Comparison of ENCODE assay signal across 9 mouse cellular contexts in the genomic region with DNA sequence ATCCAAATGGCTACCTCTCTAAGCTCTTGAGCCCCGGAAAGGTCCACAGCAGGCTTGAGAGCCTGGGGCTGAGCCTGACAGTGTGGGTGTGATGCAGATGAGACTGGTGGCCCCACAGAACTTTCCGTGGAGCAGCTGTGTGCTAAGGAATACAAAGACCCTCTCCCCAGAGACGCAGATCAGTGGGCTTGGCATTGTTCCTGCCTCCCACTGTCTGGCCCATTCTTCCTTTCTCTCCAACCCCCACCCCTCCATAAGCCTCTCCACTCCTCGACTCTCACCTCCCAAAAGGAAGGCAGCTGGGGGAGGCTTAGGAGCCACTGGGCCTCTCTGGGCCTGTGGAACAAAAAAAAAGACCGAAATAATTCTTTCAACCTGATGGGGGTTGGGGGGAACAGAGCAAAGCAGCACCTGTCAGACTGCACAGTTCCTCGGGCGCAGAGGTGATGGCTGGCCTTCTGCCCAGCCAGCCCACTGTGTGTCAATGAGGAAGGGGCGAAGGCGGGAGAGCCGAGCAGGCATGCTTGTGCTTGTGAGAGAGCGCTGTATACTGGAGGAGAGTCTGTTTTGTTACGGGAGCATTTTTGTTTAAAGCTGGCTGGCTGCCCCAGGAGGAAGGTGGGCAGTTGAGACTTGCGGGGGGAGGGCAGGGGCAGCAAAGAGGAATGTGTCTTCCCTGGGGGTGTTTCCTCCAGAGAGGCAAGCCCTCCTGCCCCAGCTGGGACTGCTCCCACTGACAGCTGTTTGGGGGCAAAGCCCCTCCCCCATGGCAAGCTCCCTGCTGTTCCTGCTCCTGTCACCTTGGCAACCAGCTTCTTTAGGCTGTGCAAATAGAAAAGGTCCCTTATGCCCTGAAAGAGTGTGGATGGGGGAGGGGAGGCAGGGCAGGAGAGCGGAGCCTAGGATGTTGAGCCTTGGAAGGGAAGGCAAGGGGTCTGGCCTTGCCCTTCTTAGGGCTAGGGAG. TPM values are rescaled to one million over a fixed set of nuclear protein-coding genes. Genes with fewer than 3 reads are reported as not detected.
DNase-seq lines count a peak whose midpoint lies in the region; ATAC-seq and TF ChIP-seq lines count a peak whose summit lies in the region.
"Had no signal": no experiment of that assay in that cellular context is flagged by ENCODE, and none has a peak within 500 bp of the region (broad histone marks: within the 10 kb centered on the region; RNA-seq: fewer than 3 reads in every experiment).

No protein-coding gene starts in this region.

- WGBS in heart, embryonic 16.5 days: 32% methylated on average over 14 of the region's 14 CpGs
- 17% methylated on average over 14 of the region's 14 CpGs for WGBS in intestine, embryonic 15.5 days
- WGBS in liver, postnatal 0 days (ENCODE audit: insufficient replicate concordance): 55% methylated on average over 14 of the region's 14 CpGs

- no peak for DNase-seq in heart, postnatal 25 days (ENCODE audit: low spot score)
- peak; percentile 97 for DNase-seq in embryo, embryonic 10.5 days (ENCODE audit: low spot score)
- no peak for DNase-seq in liver, postnatal 0 days
- DNase-seq in right cerebral cortex, postnatal 10 days (ENCODE audit: low spot score in 2 of 2): peak; percentile 87 to 89
- DNase-seq in spleen, postnatal 14 days (ENCODE audit: low spot score in 2 of 2): no peak
- no peak for DNase-seq in gastrocnemius, adult 2 months

- intact Hi-C loops in heart, postnatal 25 days (cut with DNase I): no loop called here
- intact Hi-C loops in gastrocnemius, adult 2 months (cut with DNase I): no loop called here

- no peaks in the 10 kb centered on the region for H3K36me3 ChIP-seq in heart, embryonic 16.5 days (ENCODE audit: control insufficient read depth, insufficient read depth)
- H3K36me3 ChIP-seq in intestine, embryonic 15.5 days: no peaks in the 10 kb centered on the region
- H3K36me3 ChIP-seq in liver, postnatal 0 days (replicated peaks; ENCODE audit: insufficient read depth, low read length): no peaks in the 10 kb centered on the region
- H3K36me3 ChIP-seq: G1E had no signal

- H3K4me1 ChIP-seq in heart, embryonic 16.5 days (ENCODE audit: control insufficient read depth, insufficient read depth, low read length): peaks cover 20% of the 10 kb centered on the region
- H3K4me1 ChIP-seq in intestine, embryonic 15.5 days (replicated peaks): peaks cover 40% of the 10 kb centered on the region
- H3K4me1 ChIP-seq in liver, postnatal 0 days (ENCODE audit: insufficient read depth): peaks cover 27% of the 10 kb centered on the region

- peaks cover 3% of the 10 kb centered on the region for H3K27me3 ChIP-seq in heart, embryonic 16.5 days (ENCODE audit: control insufficient read depth, insufficient read depth, low read length)
- H3K27me3 ChIP-seq in intestine, embryonic 15.5 days (replicated peaks): no peaks in the 10 kb centered on the region
- no peaks in the 10 kb centered on the region for H3K27me3 ChIP-seq in liver, postnatal 0 days (ENCODE audit: insufficient read depth, low read length)

- no peak overlapping the region for H3K4me3 ChIP-seq in heart, embryonic 16.5 days (ENCODE audit: low read length)
- H3K4me3 ChIP-seq in intestine, embryonic 15.5 days (replicated peaks): no peak overlapping the region
- H3K4me3 ChIP-seq in liver, postnatal 0 days (ENCODE audit: low read depth, low read length): no peak overlapping the region
- H3K4me3 ChIP-seq in gastrocnemius, adult 2 months: no peak overlapping the region

- no peak overlapping the region for H3K9ac ChIP-seq in heart, embryonic 16.5 days (ENCODE audit: low read length)
- no peak overlapping the region for H3K9ac ChIP-seq in intestine, embryonic 15.5 days
- 0 out of 2 replicates have a peak overlapping the region, but pooled peaks have one; percentile 16 for H3K9ac ChIP-seq in liver, postnatal 0 days (replicated peaks)

- ATAC-seq in heart, embryonic 16.5 days (replicated peaks; ENCODE audit: extremely low read depth, insufficient read depth, low FRiP score): 0 out of 2 replicates have a peak, but pooled peaks have one; percentile 3
- peak; percentile 64 for ATAC-seq in intestine, embryonic 15.5 days
- ATAC-seq in liver, postnatal 0 days: no peak

- no peaks in the 10 kb centered on the region for H3K9me3 ChIP-seq in heart, embryonic 16.5 days (replicated peaks; ENCODE audit: control insufficient read depth, low read length)
- H3K9me3 ChIP-seq in intestine, embryonic 15.5 days: no peaks in the 10 kb centered on the region
- no peaks in the 10 kb centered on the region for H3K9me3 ChIP-seq in liver, postnatal 0 days (ENCODE audit: low read length)
- H3K9me3 ChIP-seq: G1E had no signal

- H3K27ac ChIP-seq in heart, embryonic 16.5 days (ENCODE audit: low read length): no peak overlapping the region
- H3K27ac ChIP-seq in intestine, embryonic 15.5 days: peak overlapping the region; percentile 60
- no peak overlapping the region for H3K27ac ChIP-seq in liver, postnatal 0 days (ENCODE audit: low read depth)
- no peak overlapping the region for H3K27ac ChIP-seq in gastrocnemius, adult 2 months

- H3K4me2 ChIP-seq in heart, embryonic 16.5 days (ENCODE audit: low read depth, low read length): no peak overlapping the region
- peak overlapping the region; percentile 6 for H3K4me2 ChIP-seq in intestine, embryonic 15.5 days (replicated peaks)
- H3K4me2 ChIP-seq in liver, postnatal 0 days (ENCODE audit: low read depth, low read length): no peak overlapping the region

- TF ChIP-seq CTCF in liver, postnatal 0 days (IDR thresholded peaks at IDR 0.05; ENCODE audit: low read depth): no peak
- no peak for TF ChIP-seq CTCF in gastrocnemius, adult 2 months (IDR thresholded peaks at IDR 0.05)

- no peak for TF ChIP-seq EP300 in liver, postnatal 0 days (IDR thresholded peaks at IDR 0.05; ENCODE audit: low read depth)

RNA-seq across cellular contexts. Expression of a gene that starts 39.6 kb away (rescaled TPM):
- polyA plus RNA-seq in heart, embryonic 16.5 days (2015; fragmentation: Nextera tagmentation; extraction: Ambion mirVana): 0.04 and 0.11 TPM in 2 replicates
- total RNA-seq in heart, postnatal 25 days (2021): under 1 TPM in 1 of 2 experiments, not detected in 1; 0.14 TPM
- 0.08 and 0.13 TPM in 2 replicates for polyA plus RNA-seq in intestine, embryonic 15.5 days (2015; fragmentation: Nextera tagmentation; extraction: Ambion mirVana)
- polyA plus RNA-seq in liver, postnatal 0 days (2015; fragmentation: Nextera tagmentation; extraction: Ambion mirVana): not detected in 2 replicates
- under 1 TPM; 0.10 to 0.14 TPM for total RNA-seq in gastrocnemius, adult 2 months (2021)
- polyA plus RNA-seq: G1E had no signal

Comparison
In these comparisons a context has a peak if more than half of its experiments do, and no peak if none do; other contexts are left out.
1. DNase-seq: peak in embryo, embryonic 10.5 days (single experiment) and right cerebral cortex, postnatal 10 days (2 of 2); none in heart, postnatal 25 days (single experiment), liver, postnatal 0 days (single experiment), spleen, postnatal 14 days (0 of 2) and gastrocnemius, adult 2 months (single experiment).